Mouse (Mus musculus): ENCODE measurements around the gene Tppp. TPM values are rescaled to one million over a fixed set of nuclear protein-coding genes. Genes with fewer than 3 reads are reported as not detected.

The Tppp gene
- polyA plus RNA-seq, 1 experiment: 0.51 TPM

DNA sequence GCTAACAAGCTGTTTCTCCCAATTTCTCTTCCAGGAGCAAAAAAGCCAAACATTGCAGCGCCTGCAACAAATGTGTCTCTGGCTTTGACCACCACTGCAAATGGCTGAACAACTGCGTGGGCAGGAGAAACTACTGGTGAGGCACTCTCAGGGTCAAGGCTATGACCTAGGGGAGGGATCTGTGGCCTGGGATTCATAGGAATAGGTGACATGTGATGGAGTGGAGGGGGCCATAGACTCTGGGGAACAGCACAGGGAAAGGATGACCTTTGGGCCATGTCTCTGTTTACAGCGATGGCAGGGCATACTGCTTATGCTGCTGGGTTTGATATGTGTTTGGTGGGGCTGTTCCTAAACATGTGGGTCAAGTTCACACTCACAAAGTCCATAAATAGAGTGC is 34.7 kb upstream of the Tppp start:
- no peak overlapping the region for H3K9ac ChIP-seq (ENCODE audit: low read depth, poor library complexity, severe bottlenecking)
- no peaks in the 10 kb centered on the region for H3K9me3 ChIP-seq (replicated peaks; ENCODE audit: control insufficient read depth, insufficient read depth, low read length, poor library complexity, severe bottlenecking)
- H3K4me3 ChIP-seq (ENCODE audit: low read depth, low read length): no peak overlapping the region
- no peak overlapping the region for H3K27ac ChIP-seq (ENCODE audit: insufficient read depth, low read length)
- no peaks in the 10 kb centered on the region for H3K4me1 ChIP-seq (ENCODE audit: control insufficient read depth, insufficient read depth, low read length)
- no peak for TF ChIP-seq CTCF (IDR thresholded peaks at IDR 0.05; ENCODE audit: low read depth, low read length)
- no peak for TF ChIP-seq POLR2A (IDR thresholded peaks at IDR 0.05; ENCODE audit: insufficient read depth, low read length)
- TF ChIP-seq EP300 (IDR thresholded peaks at IDR 0.05; ENCODE audit: insufficient read depth, low read depth, low read length): no peak
- no peaks in the 10 kb centered on the region for H3K27me3 ChIP-seq (ENCODE audit: control insufficient read depth, insufficient read depth, low read length, poor library complexity, severe bottlenecking)
- no peaks in the 10 kb centered on the region for H3K36me3 ChIP-seq (ENCODE audit: control insufficient read depth, insufficient read depth, low read length, poor library complexity, severe bottlenecking)

DNA sequence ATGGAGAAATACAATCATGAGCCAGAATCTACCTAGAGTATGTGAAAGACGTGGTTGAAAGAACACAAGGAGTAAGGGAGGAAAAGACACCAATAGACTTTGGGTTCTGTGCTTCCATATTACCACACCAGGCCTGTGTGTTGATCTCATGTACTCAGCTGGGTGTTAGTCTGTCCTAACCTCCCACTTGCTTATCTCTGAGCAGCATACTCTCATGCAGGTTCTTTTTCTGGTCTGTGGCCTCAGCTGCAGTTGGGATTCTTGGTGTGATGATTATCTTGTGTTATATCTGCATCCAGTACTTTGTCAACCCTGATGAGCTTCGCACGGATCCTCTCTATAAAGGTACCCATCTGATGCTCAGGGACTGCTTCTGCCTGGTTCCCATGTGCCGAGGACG is 32.3 kb upstream of the Tppp start:
- Histone ChIP-seq H3K4me3 (ENCODE audit: low read depth, low read length) (no peak overlapping the region), H3K9ac (ENCODE audit: low read depth, poor library complexity, severe bottlenecking) (no peak overlapping the region), H3K27ac (ENCODE audit: insufficient read depth, low read length) (no peak overlapping the region), H3K9me3 (replicated peaks; ENCODE audit: control insufficient read depth, insufficient read depth, low read length, poor library complexity, severe bottlenecking) (no peaks in the 10 kb centered on the region), H3K36me3 (ENCODE audit: control insufficient read depth, insufficient read depth, low read length, poor library complexity, severe bottlenecking) (no peaks in the 10 kb centered on the region), H3K4me1 (ENCODE audit: control insufficient read depth, insufficient read depth, low read length) (no peaks in the 10 kb centered on the region), H3K27me3 (ENCODE audit: control insufficient read depth, insufficient read depth, low read length, poor library complexity, severe bottlenecking) (no peaks in the 10 kb centered on the region)
- TF ChIP-seq EP300 (IDR thresholded peaks at IDR 0.05; ENCODE audit: insufficient read depth, low read depth, low read length) (no peak), POLR2A (IDR thresholded peaks at IDR 0.05; ENCODE audit: insufficient read depth, low read length) (no peak), CTCF (IDR thresholded peaks at IDR 0.05; ENCODE audit: low read depth, low read length) (no peak)

DNA sequence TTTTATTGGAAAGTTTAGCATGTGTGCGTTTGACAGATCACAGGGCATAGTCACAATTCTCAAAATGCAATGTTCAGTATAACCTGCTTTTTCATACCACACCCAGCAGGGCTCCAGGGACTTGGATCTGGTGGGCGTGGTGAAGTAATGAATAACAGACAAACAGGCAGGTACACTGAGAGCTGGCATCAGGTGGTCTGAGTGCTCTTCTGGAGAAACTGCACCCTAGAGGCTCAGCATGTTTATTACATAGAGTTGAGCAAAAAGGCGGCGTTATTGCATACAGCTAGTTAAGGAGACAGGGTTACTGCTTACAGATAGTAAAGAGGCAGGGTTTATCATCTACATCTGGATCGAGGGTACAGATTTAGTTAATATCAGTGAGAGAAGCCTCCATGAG is 18.9 kb upstream of the Tppp start:
- H3K4me3 ChIP-seq (ENCODE audit: low read depth, low read length): no peak overlapping the region
- no peak overlapping the region for H3K27ac ChIP-seq (ENCODE audit: insufficient read depth, low read length)
- no peaks in the 10 kb centered on the region for H3K9me3 ChIP-seq (replicated peaks; ENCODE audit: control insufficient read depth, insufficient read depth, low read length, poor library complexity, severe bottlenecking)
- no peaks in the 10 kb centered on the region for H3K4me1 ChIP-seq (ENCODE audit: control insufficient read depth, insufficient read depth, low read length)
- no peaks in the 10 kb centered on the region for H3K27me3 ChIP-seq (ENCODE audit: control insufficient read depth, insufficient read depth, low read length, poor library complexity, severe bottlenecking)
- TF ChIP-seq CTCF (IDR thresholded peaks at IDR 0.05; ENCODE audit: low read depth, low read length): no peak
- TF ChIP-seq POLR2A (IDR thresholded peaks at IDR 0.05; ENCODE audit: insufficient read depth, low read length): no peak
- TF ChIP-seq EP300 (IDR thresholded peaks at IDR 0.05; ENCODE audit: insufficient read depth, low read depth, low read length): no peak
- no peak overlapping the region for H3K9ac ChIP-seq (ENCODE audit: low read depth, poor library complexity, severe bottlenecking)
- no peaks in the 10 kb centered on the region for H3K36me3 ChIP-seq (ENCODE audit: control insufficient read depth, insufficient read depth, low read length, poor library complexity, severe bottlenecking)

DNA sequence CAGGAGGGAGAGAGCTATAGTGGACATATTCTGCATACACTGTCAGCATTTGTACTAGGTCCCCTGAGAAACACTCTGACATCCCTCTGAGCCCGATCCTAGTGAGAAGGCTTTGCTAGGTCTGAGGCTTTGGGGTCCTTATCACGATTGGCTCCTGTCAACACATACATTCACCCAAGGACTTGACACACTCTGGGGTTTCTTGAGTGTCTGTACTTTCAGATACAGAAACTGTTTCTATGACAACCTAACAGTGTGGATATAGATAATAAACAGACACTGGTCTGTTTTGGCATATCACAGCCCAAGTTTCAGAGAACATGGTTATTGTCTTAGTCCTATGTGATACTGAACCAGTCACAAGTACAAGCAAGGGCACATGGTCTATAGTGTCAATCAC is 18.4 kb upstream of the Tppp start:
- Histone ChIP-seq H3K36me3 (ENCODE audit: control insufficient read depth, insufficient read depth, low read length, poor library complexity, severe bottlenecking) (no peaks in the 10 kb centered on the region), H3K9ac (ENCODE audit: low read depth, poor library complexity, severe bottlenecking) (no peak overlapping the region), H3K27ac (ENCODE audit: insufficient read depth, low read length) (no peak overlapping the region), H3K4me3 (ENCODE audit: low read depth, low read length) (no peak overlapping the region), H3K9me3 (replicated peaks; ENCODE audit: control insufficient read depth, insufficient read depth, low read length, poor library complexity, severe bottlenecking) (no peaks in the 10 kb centered on the region), H3K27me3 (ENCODE audit: control insufficient read depth, insufficient read depth, low read length, poor library complexity, severe bottlenecking) (no peaks in the 10 kb centered on the region), H3K4me1 (ENCODE audit: control insufficient read depth, insufficient read depth, low read length) (no peaks in the 10 kb centered on the region)
- TF ChIP-seq EP300 (IDR thresholded peaks at IDR 0.05; ENCODE audit: insufficient read depth, low read depth, low read length): no peak
- TF ChIP-seq POLR2A (IDR thresholded peaks at IDR 0.05; ENCODE audit: insufficient read depth, low read length): no peak
- TF ChIP-seq CTCF (IDR thresholded peaks at IDR 0.05; ENCODE audit: low read depth, low read length): no peak

DNA sequence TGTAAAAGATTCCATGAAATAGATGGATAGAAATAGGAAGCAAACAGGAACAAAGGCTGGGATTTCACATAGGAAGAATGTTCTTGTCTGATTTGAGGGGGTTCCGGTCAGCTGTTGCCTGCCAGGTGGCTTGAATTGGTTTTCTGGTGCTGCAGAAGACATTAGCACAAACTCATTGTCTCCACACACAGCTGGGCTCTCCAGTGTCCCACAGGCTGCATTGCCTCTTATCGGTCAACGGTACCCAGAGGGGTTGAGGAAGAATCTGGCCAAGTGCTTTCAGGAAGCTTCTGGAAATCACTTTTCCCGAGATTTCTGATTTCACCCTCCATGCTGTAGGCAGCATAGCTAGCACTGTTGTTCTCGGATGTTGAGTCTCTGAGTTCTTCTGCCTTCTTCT is 17.9 kb upstream of the Tppp start:
- Histone ChIP-seq H3K36me3 (ENCODE audit: control insufficient read depth, insufficient read depth, low read length, poor library complexity, severe bottlenecking) (no peaks in the 10 kb centered on the region), H3K27ac (ENCODE audit: insufficient read depth, low read length) (no peak overlapping the region), H3K4me1 (ENCODE audit: control insufficient read depth, insufficient read depth, low read length) (no peaks in the 10 kb centered on the region), H3K9me3 (replicated peaks; ENCODE audit: control insufficient read depth, insufficient read depth, low read length, poor library complexity, severe bottlenecking) (no peaks in the 10 kb centered on the region), H3K9ac (ENCODE audit: low read depth, poor library complexity, severe bottlenecking) (no peak overlapping the region), H3K4me3 (ENCODE audit: low read depth, low read length) (no peak overlapping the region), H3K27me3 (ENCODE audit: control insufficient read depth, insufficient read depth, low read length, poor library complexity, severe bottlenecking) (no peaks in the 10 kb centered on the region)
- TF ChIP-seq EP300 (IDR thresholded peaks at IDR 0.05; ENCODE audit: insufficient read depth, low read depth, low read length) (no peak), POLR2A (IDR thresholded peaks at IDR 0.05; ENCODE audit: insufficient read depth, low read length) (no peak), CTCF (IDR thresholded peaks at IDR 0.05; ENCODE audit: low read depth, low read length) (no peak)

DNA sequence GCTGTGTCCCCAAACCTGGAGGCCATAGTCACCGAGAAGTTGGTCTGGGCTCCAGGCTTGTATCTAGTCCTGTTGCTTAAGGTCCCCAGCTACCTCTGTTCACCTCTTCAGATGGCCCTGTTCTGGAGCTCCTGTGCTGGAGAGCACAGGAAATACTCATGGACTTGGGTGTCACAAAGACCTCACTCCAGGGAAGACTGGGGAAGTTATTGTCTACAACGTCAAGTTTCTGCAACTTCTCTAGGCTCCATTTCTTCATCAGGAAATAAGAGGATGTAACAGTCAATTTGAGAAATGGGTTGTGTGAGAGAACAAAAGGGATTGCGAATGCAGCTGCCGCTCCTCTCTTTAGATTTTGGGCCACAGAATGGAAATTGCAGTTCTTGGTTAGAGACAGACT is 12.8 kb upstream of the Tppp start:
- Histone ChIP-seq H3K4me3 (ENCODE audit: low read depth, low read length) (no peak overlapping the region), H3K36me3 (ENCODE audit: control insufficient read depth, insufficient read depth, low read length, poor library complexity, severe bottlenecking) (no peaks in the 10 kb centered on the region), H3K9ac (ENCODE audit: low read depth, poor library complexity, severe bottlenecking) (no peak overlapping the region), H3K9me3 (replicated peaks; ENCODE audit: control insufficient read depth, insufficient read depth, low read length, poor library complexity, severe bottlenecking) (no peaks in the 10 kb centered on the region), H3K4me1 (ENCODE audit: control insufficient read depth, insufficient read depth, low read length) (no peaks in the 10 kb centered on the region), H3K27me3 (ENCODE audit: control insufficient read depth, insufficient read depth, low read length, poor library complexity, severe bottlenecking) (no peaks in the 10 kb centered on the region), H3K27ac (ENCODE audit: insufficient read depth, low read length) (no peak overlapping the region)
- no peak for TF ChIP-seq EP300 (IDR thresholded peaks at IDR 0.05; ENCODE audit: insufficient read depth, low read depth, low read length)
- no peak for TF ChIP-seq CTCF (IDR thresholded peaks at IDR 0.05; ENCODE audit: low read depth, low read length)
- no peak for TF ChIP-seq POLR2A (IDR thresholded peaks at IDR 0.05; ENCODE audit: insufficient read depth, low read length)
